Mouse (Mus musculus): ENCODE data around the gene Mrps35. TPM values are rescaled to one million over a fixed set of nuclear protein-coding genes. Genes with fewer than 3 reads are reported as not detected.

Gene Mrps35
- total RNA-seq, 1 experiment: 63.4 TPM

DNA sequence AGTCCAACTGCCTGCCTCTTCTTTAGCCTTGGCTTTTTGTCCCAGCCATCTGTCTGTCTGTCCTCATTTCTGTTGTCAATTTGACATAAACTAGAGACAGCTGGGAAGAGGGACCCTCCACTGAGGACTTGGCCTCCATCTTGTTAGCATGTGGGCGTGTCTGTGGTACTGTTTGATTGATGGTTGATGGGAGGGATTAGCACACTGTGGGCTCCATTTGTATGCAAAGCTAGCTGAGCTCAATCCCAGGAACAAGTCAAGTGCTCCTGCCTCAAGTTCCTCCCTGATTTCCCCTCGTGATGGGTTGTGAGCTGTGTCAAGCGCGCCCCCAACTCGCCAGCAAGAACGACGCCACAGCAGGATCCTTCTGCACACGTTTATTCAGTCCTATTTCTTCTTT lies 34.3 kb downstream of the Mrps35 start:
- in situ Hi-C loops (cut with MboI; ENCODE audit: low sequenced_read_pairs in 2 of 2, unreplicated experiment in 2 of 2): no loop called here
- no peak overlapping the region for H3K9ac ChIP-seq (ENCODE audit: insufficient read depth, low read depth, low read length, poor library complexity, severe bottlenecking)
- peak overlapping the region; percentile 65; the same call in 1 of the 2 replicates for H3K27ac ChIP-seq (ENCODE audit: insufficient read depth, low read depth, low read length, poor library complexity, severe bottlenecking)
- no peak for TF ChIP-seq ZNF384 (IDR thresholded peaks at IDR 0.05; ENCODE audit: low read depth, low read length)
- TF ChIP-seq HCFC1 (IDR thresholded peaks at IDR 0.05; ENCODE audit: borderline replicate concordance, insufficient read depth, low read length): no peak
- TF ChIP-seq CHD2 (IDR thresholded peaks at IDR 0.05; ENCODE audit: low read depth, low read length): no peak
- TF ChIP-seq ZC3H11A (IDR thresholded peaks at IDR 0.05; ENCODE audit: borderline replicate concordance, low read depth, low read length): no peak
- no peak for TF ChIP-seq MAFK (IDR thresholded peaks at IDR 0.05; ENCODE audit: insufficient read depth, low read depth, low read length)
- peaks cover 3% of the 10 kb centered on the region; the same call in 1 of the 2 replicates for H3K36me3 ChIP-seq (ENCODE audit: control insufficient read depth, insufficient read depth, low read length, poor library complexity, severe bottlenecking)
- no peak overlapping the region for H3K4me3 ChIP-seq (ENCODE audit: insufficient read depth in 1 of 2, low read depth in 1 of 2, low read length in 2 of 2, poor library complexity in 1 of 2, severe bottlenecking in 1 of 2)
- no peaks in the 10 kb centered on the region for H3K9me3 ChIP-seq (ENCODE audit: control insufficient read depth, insufficient read depth, low read depth, low read length)
- peak; percentile 71 for DNase-seq (ENCODE audit: low read depth, low spot score)
- peaks cover 6 to 19% of the 10 kb centered on the region in 2 experiments; a peak in 3 of 4 replicates for H3K4me1 ChIP-seq (ENCODE audit: control insufficient read depth in 2 of 2, insufficient read depth in 2 of 2, low read length in 2 of 2, poor library complexity in 1 of 2)

DNA sequence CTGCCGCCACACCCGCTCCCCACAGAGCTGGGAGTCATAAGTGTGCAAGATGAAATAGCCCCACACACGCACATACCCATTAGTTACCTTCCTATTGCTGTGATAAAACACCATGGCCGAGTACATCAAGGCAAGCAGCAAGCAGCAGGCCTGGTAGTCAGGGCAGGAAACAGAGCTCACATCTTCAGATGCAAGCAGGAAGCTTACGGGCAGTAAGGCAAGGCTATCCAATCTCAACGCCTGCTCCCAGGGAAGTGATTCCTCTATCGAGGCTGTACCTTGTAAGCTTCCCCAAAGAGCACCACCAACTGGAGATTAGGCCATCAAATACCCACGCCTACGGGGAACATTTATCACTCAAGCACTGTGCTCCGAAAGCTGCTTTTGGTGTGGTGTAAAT lies 37.4 kb downstream of the Mrps35 start:
- in situ Hi-C loops (cut with MboI; ENCODE audit: low sequenced_read_pairs in 2 of 2, unreplicated experiment in 2 of 2): no loop called here
- Histone ChIP-seq H3K27ac (ENCODE audit: insufficient read depth, low read depth, low read length, poor library complexity, severe bottlenecking) (peak overlapping the region; percentile 15; the same call in 1 of the 2 replicates), H3K36me3 (ENCODE audit: control insufficient read depth, insufficient read depth, low read length, poor library complexity, severe bottlenecking) (no peaks in the 10 kb centered on the region; the same call in 1 of the 2 replicates), H3K4me1 (ENCODE audit: control insufficient read depth in 2 of 2, insufficient read depth in 2 of 2, low read length in 2 of 2, poor library complexity in 1 of 2) (peaks cover 3 to 21% of the 10 kb centered on the region in 2 experiments; a peak in 3 of 4 replicates), H3K9me3 (ENCODE audit: control insufficient read depth, insufficient read depth, low read depth, low read length) (no peaks in the 10 kb centered on the region), H3K4me3 (ENCODE audit: insufficient read depth in 1 of 2, low read depth in 1 of 2, low read length in 2 of 2, poor library complexity in 1 of 2, severe bottlenecking in 1 of 2) (no peak overlapping the region), H3K9ac (ENCODE audit: insufficient read depth, low read depth, low read length, poor library complexity, severe bottlenecking) (peak overlapping the region; percentile 44)
- no peak for TF ChIP-seq ZNF384 (IDR thresholded peaks at IDR 0.05; ENCODE audit: low read depth, low read length)
- no peak for TF ChIP-seq ZC3H11A (IDR thresholded peaks at IDR 0.05; ENCODE audit: borderline replicate concordance, low read depth, low read length)
- no peak for TF ChIP-seq MAFK (IDR thresholded peaks at IDR 0.05; ENCODE audit: insufficient read depth, low read depth, low read length)
- no peak for TF ChIP-seq CHD2 (IDR thresholded peaks at IDR 0.05; ENCODE audit: low read depth, low read length)
- no peak for TF ChIP-seq HCFC1 (IDR thresholded peaks at IDR 0.05; ENCODE audit: borderline replicate concordance, insufficient read depth, low read length)
- no peak for DNase-seq (ENCODE audit: low read depth, low spot score)

DNA sequence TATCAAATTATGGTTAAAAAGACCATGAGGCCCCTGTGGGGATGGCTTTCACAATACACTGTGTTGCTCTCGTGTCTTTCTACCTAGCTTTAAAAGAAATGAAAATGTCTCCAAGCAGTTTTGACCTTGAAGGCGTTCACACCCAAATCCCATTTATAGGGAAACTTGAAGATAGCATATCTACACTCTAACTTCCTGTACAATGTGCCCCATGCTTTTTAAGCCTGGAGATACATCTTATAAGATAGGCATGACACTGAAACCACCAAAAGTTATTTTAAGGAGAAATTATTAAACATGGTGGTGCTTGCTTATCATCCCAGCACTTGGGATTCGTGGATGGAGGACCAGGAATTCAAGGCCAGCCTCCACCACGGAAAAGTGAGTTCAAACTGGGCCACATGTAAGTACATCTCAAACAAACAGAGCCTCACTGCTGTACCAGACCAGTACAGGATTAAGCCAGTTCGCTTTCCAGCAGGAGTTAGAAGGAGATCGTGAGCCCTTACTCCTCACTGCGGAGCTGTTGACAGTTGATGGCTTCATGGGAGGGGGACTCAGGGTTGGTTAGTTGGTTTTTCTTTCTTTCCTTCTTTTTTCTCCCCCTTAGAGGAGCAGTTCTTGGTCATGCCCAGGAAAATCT lies 43.0 kb downstream of the Mrps35 start:
- Histone ChIP-seq H3K4me3 (ENCODE audit: insufficient read depth in 1 of 2, low read depth in 1 of 2, low read length in 2 of 2, poor library complexity in 1 of 2, severe bottlenecking in 1 of 2) (no peak overlapping the region), H3K27ac (ENCODE audit: insufficient read depth, low read depth, low read length, poor library complexity, severe bottlenecking) (peak overlapping the region; percentile 64), H3K36me3 (ENCODE audit: control insufficient read depth, insufficient read depth, low read length, poor library complexity, severe bottlenecking) (no peaks in the 10 kb centered on the region; the same call in 1 of the 2 replicates), H3K9me3 (ENCODE audit: control insufficient read depth, insufficient read depth, low read depth, low read length) (no peaks in the 10 kb centered on the region), H3K9ac (ENCODE audit: insufficient read depth, low read depth, low read length, poor library complexity, severe bottlenecking) (no peak overlapping the region), H3K4me1 (ENCODE audit: control insufficient read depth in 2 of 2, insufficient read depth in 2 of 2, low read length in 2 of 2, poor library complexity in 1 of 2) (peaks cover 3 to 30% of the 10 kb centered on the region in 2 experiments; a peak in 2 of 4 replicates)
- TF ChIP-seq ZC3H11A (IDR thresholded peaks at IDR 0.05; ENCODE audit: borderline replicate concordance, low read depth, low read length) (no peak), CHD2 (IDR thresholded peaks at IDR 0.05; ENCODE audit: low read depth, low read length) (no peak), ZNF384 (IDR thresholded peaks at IDR 0.05; ENCODE audit: low read depth, low read length) (no peak), MAFK (IDR thresholded peaks at IDR 0.05; ENCODE audit: insufficient read depth, low read depth, low read length) (no peak), HCFC1 (IDR thresholded peaks at IDR 0.05; ENCODE audit: borderline replicate concordance, insufficient read depth, low read length) (no peak)
- in situ Hi-C loops (cut with MboI; ENCODE audit: low sequenced_read_pairs in 2 of 2, unreplicated experiment in 2 of 2): no loop called here
- DNase-seq (ENCODE audit: low read depth, low spot score): no peak

- H3K9ac ChIP-seq (ENCODE audit: insufficient read depth, low read depth, low read length, poor library complexity, severe bottlenecking): peak within 1 kb of the TSS; percentile 18; the same call in 1 of the 2 replicates
- no peak for DNase-seq (ENCODE audit: low read depth, low spot score)
- H3K27ac ChIP-seq (ENCODE audit: insufficient read depth, low read depth, low read length, poor library complexity, severe bottlenecking): no peak within 1 kb of the TSS; the same call in 1 of the 2 replicates
- H3K9me3 ChIP-seq (ENCODE audit: control insufficient read depth, insufficient read depth, low read depth, low read length): no peaks in the 10 kb centered on the region
- peak within 1 kb of the TSS; percentile 40 to 55 for H3K4me3 ChIP-seq (ENCODE audit: insufficient read depth in 1 of 2, low read depth in 1 of 2, low read length in 2 of 2, poor library complexity in 1 of 2, severe bottlenecking in 1 of 2)
- TF ChIP-seq ZNF384 (IDR thresholded peaks at IDR 0.05; ENCODE audit: low read depth, low read length) (no peak), CHD2 (IDR thresholded peaks at IDR 0.05; ENCODE audit: low read depth, low read length) (no peak), HCFC1 (IDR thresholded peaks at IDR 0.05; ENCODE audit: borderline replicate concordance, insufficient read depth, low read length) (no peak), ZC3H11A (IDR thresholded peaks at IDR 0.05; ENCODE audit: borderline replicate concordance, low read depth, low read length) (no peak), MAFK (IDR thresholded peaks at IDR 0.05; ENCODE audit: insufficient read depth, low read depth, low read length) (no peak)
- H3K36me3 ChIP-seq (ENCODE audit: control insufficient read depth, insufficient read depth, low read length, poor library complexity, severe bottlenecking): no peaks in the 10 kb centered on the region; the same call in 1 of the 2 replicates
- H3K4me1 ChIP-seq (ENCODE audit: control insufficient read depth in 2 of 2, insufficient read depth in 2 of 2, low read length in 2 of 2, poor library complexity in 1 of 2): peaks cover 3 to 30% of the 10 kb centered on the region in 2 experiments; a peak in 2 of 4 replicates
- in situ Hi-C loops (cut with MboI; ENCODE audit: low sequenced_read_pairs in 2 of 2, unreplicated experiment in 2 of 2): no loop called here
Measured at GRCm38 (mm10) chr6:147086594-147087225, 44.1 kb downstream of the Mrps35 start, which contains the start of gene Mansc4. Gene Mansc4, minus strand, starts transcription at chr6:147087032.

Data from ES-E14 (cell line).